ENCODE assay signal across 10 mouse cellular contexts in genomic region chr6:52824977-52825482, GRCm38 (mm10).
DNase-seq lines count a peak whose midpoint lies in the region; ATAC-seq and TF ChIP-seq lines count a peak whose summit lies in the region.
"Had no signal": no experiment of that assay in that cellular context is flagged by ENCODE, and none has a peak within 500 bp of the region (broad histone marks: within the 10 kb centered on the region; RNA-seq: fewer than 3 reads in every experiment).

No protein-coding gene starts in this region.

- no peak overlapping the region for H3K9ac ChIP-seq in midbrain, embryonic 14.5 days (replicated peaks; ENCODE audit: low read length)
- H3K9ac ChIP-seq: intestine, embryonic 15.5 days; liver, embryonic 13.5 days had no signal

- no peak for ATAC-seq in midbrain, embryonic 14.5 days (ENCODE audit: low FRiP score, low TSS enrichment)

- no peaks in the 10 kb centered on the region for H3K36me3 ChIP-seq in midbrain, embryonic 14.5 days (ENCODE audit: control insufficient read depth, insufficient read depth, low read length)
- no peaks in the 10 kb centered on the region for H3K36me3 ChIP-seq in midbrain, embryonic 10.5 days
- H3K36me3 ChIP-seq: intestine, embryonic 15.5 days; liver, embryonic 13.5 days had no signal

- 77% methylated on average over 3 of the region's 3 CpGs for WGBS in midbrain, embryonic 14.5 days
- WGBS in midbrain, embryonic 10.5 days = 74% methylated on average over 3 of the region's 3 CpGs

- no peak overlapping the region for H3K4me3 ChIP-seq in midbrain, embryonic 14.5 days (replicated peaks; ENCODE audit: low read depth, low read length)
- H3K4me3 ChIP-seq in midbrain, embryonic 10.5 days = no peak overlapping the region
- H3K4me3 ChIP-seq in layer of hippocampus, adult 2 months = no peak overlapping the region
- H3K4me3 ChIP-seq: intestine, embryonic 15.5 days; liver, embryonic 13.5 days had no signal

- H3K9me3 ChIP-seq in midbrain, embryonic 14.5 days (ENCODE audit: control insufficient read depth, low read length) = no peaks in the 10 kb centered on the region
- H3K9me3 ChIP-seq in midbrain, embryonic 10.5 days (replicated peaks) = no peaks in the 10 kb centered on the region
- H3K9me3 ChIP-seq: intestine, embryonic 15.5 days; liver, embryonic 13.5 days had no signal

- H3K4me1 ChIP-seq in midbrain, embryonic 14.5 days (ENCODE audit: control insufficient read depth, insufficient read depth, low read length) = peaks cover 9% of the 10 kb centered on the region
- H3K4me1 ChIP-seq in midbrain, embryonic 10.5 days = peaks cover 46% of the 10 kb centered on the region
- H3K4me1 ChIP-seq: intestine, embryonic 15.5 days; liver, embryonic 13.5 days had no signal

- no peaks in the 10 kb centered on the region for H3K27me3 ChIP-seq in midbrain, embryonic 14.5 days (ENCODE audit: control insufficient read depth, insufficient read depth, low read length)
- H3K27me3 ChIP-seq in midbrain, embryonic 10.5 days (ENCODE audit: low read depth, poor library complexity, severe bottlenecking) = peaks cover 3% of the 10 kb centered on the region; the same call in 1 of the 2 replicates
- H3K27me3 ChIP-seq: intestine, embryonic 15.5 days; liver, embryonic 13.5 days had no signal

- H3K27ac ChIP-seq in midbrain, embryonic 14.5 days (replicated peaks; ENCODE audit: low read depth, low read length) = no peak overlapping the region
- no peak overlapping the region for H3K27ac ChIP-seq in midbrain, embryonic 10.5 days (replicated peaks)
- peak overlapping the region; percentile 54 for H3K27ac ChIP-seq in layer of hippocampus, adult 2 months
- H3K27ac ChIP-seq: intestine, embryonic 15.5 days; liver, embryonic 13.5 days had no signal

- TF ChIP-seq CTCF in layer of hippocampus, adult 2 months (conservative IDR thresholded peaks at IDR 0.05) = no peak

- peak; percentile 51 for DNase-seq in midbrain, embryonic 14.5 days
- DNase-seq in midbrain, embryonic 10.5 days (ENCODE audit: low spot score) = no peak
- peak; percentile 83 for DNase-seq in cerebellum, adult 9-10 months
- DNase-seq in layer of hippocampus, adult 2 months (ENCODE audit: low spot score in 2 of 2) = peak in 1 of 2 experiments; percentile 58
- peak; percentile 89 for DNase-seq in retina, postnatal 1 day
- no peak for DNase-seq in kidney, postnatal 10 days
- DNase-seq in gastrocnemius, adult 18-20 months (ENCODE audit: low spot score) = no peak
- DNase-seq: gastrocnemius, postnatal 10 days had no signal

- no peak overlapping the region for H3K4me2 ChIP-seq in midbrain, embryonic 14.5 days (ENCODE audit: low read length)
- H3K4me2 ChIP-seq: intestine, embryonic 15.5 days; liver, embryonic 13.5 days had no signal

Comparison
In these comparisons a context has a peak if more than half of its experiments do, and no peak if none do; other contexts are left out.
1. DNase-seq: peak in midbrain, embryonic 14.5 days (single experiment), cerebellum, adult 9-10 months (single experiment) and retina, postnatal 1 day (single experiment); none in midbrain, embryonic 10.5 days (single experiment), kidney, postnatal 10 days (single experiment) and gastrocnemius, adult 18-20 months (single experiment).